Mouse (Mus musculus): ENCODE data around the gene Tmcc3.

Tmcc3 gene

DNA sequence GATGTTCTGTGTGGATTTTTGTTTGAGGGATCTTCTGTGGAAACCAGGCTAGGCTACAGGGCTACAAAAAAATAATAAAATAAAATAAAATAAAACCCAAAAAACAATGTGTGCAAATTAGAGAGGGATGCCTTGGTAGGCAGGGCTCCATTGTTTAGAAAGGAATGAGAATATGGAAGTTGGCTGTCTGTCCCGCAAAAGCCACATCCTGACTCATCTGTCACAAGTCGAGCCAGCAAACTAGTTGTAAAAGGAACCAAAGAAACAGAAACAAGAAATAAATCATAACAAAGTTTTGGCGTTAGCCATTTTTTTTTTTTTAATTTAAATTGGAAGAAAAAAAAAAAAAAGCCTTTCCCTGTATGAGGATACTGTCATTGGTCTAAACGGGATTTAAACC lies 105.9 kb downstream of the Tmcc3 start:
- DNase-seq, result no peak

DNA sequence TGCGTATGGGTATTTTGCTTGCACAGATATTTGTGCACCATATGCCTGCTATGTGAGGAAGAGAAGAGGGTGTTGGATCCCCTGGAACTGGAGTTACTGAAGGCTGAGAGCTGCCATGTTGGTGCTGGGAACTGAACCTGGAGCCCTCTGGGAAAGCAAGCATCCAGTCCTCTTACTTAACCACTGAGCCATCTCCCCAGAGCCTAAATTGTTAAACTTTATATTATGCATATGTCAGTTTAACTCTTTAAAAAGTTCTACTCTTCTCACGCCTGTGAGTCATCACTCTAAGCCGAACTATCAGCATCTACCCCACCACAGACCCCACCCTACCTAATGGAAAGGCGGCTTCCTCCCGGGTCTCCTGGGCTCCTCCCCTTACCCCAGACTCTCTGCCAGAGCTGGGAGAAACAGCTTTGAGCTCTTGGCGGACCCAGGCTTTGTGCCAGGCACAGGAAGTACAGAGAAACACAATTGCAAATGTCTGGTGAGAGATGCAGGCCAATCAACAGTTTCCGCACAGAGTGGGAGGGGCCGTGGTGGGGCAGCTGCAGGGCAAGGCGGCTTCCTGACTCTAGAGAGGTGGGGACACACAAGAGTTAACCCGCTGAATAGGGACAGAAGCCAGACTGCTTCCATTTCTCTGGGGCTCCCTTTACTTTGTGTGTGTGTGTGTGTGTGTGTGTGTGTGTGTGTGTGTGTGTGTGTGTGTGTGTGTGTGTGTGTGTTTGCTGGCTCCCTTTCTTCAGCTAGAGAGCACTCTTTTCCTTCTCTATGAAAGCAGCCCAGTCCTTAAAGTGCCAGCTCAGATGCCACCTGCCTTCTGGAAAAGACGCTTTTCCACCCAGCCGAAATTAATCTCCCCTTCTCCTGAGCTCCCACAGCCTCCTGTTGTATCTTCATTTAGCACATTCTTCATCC lies 114.5 kb downstream of the Tmcc3 start:
- DNase-seq, result peak; percentile 48 to 63

DNA sequence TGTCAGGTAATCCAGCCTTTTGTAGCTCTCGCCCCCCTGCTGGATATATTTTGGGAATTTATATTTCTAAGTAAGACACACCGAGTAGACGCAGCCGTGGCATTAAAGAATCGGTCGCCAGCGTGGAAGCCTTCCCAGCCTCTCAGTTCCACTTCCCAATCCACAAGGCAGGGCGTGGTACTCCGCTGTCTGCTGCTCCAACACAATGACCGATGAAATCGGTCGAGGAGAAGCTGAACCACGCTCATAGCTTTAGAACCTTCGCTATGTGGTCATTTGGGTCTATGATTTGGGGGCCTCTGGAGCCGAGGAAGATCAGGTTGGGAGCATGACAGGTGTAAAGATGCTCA lies 115.1 kb downstream of the Tmcc3 start:
- DNase-seq, result peak in 1 of 2 experiments; percentile 25

DNA sequence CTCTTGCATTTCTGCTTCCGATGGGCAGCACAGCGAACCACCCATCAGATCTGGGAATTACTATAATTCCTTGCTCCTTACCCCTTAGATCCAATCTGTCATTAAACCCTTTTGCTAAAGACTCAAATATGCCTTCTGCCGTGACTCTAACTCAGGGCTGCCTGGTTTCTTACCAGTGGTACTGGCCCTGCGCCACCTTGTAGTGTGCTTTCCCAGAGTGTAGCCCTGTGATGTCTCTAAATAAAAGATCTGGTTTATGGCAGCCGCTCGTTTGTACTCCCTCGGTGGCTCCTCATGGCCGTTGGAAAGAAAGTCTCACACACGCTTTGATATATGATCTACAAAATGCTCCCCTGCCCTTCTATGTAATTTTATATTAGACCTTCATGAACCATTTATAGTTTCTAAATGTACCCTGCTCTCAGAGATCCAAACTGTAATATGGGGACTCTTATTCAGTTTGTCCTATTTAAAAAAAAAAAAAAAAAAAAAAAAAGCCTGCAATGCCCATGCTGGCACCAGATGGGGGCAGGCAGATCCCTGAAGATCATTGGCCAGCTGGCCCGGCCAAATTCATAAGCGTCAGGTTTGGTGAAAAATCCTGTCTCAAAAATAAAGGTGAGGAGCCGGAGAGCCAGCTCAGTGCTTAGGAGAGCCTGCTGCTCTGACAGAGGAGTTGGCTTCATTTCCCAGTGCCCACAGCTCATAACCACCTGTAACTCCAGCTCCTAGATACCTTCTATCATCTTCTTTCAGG lies 116.6 kb downstream of the Tmcc3 start:
- DNase-seq, result peak; percentile 60 to 74

DNA sequence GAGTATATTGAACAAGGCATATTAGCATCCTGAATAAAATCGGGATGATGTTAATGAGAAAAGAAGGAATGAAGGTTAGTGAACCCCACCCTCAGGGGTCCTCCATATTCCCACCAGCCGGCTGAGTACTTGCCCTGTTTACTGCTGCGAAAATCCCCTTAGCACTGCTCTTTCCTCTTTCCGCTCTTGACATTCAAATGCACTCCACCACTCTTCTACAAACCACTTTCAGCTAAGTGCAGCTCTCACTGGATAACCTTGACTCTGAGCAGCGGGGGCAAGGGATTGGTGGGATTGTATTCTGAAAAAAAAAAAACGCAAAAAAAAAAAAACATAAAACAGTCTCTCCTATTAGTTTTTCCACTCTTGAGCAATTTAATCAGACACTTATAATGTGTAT lies 118.8 kb downstream of the Tmcc3 start:
- DNase-seq, result no peak

DNA sequence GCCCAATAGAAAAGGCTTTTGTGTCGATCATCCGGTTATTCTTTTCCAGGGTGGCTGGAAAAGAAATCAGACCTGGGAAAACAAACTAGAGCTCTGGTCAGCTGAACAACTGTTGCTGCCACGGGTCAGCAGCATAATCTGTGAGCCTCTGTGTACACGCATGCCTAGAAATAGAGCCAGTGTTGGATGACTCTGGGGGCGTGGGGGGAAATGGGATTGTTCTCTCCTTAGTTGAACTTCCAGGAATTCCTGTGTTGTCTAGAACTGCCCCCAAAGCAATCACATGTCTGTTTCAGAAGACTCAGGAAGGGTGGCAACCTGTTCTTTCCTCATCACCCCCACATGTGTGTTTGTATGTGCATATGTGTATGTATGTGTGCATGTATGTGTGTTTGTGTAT lies 121.2 kb downstream of the Tmcc3 start:
- DNase-seq, result no peak

DNA sequence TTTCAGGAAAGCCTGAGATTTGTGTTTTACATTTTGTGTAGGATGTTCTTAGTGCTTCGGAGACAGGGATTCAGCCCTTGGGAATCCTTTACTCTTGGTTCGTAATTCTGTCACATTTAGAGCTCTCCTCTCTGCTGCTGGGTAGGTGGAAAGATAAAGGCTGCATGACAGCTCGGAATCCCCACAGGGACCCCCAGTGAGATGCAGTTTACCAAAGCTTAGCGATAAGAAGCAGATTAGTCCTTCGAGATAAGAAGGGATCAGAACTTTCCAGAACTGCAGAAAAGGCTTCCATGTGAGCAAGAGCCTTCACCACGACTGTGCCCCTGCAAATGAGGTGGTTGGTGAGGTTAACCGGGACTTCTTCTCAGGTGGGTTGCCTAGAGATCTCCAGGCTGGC lies 122.2 kb downstream of the Tmcc3 start:
- DNase-seq, result no peak

DNA sequence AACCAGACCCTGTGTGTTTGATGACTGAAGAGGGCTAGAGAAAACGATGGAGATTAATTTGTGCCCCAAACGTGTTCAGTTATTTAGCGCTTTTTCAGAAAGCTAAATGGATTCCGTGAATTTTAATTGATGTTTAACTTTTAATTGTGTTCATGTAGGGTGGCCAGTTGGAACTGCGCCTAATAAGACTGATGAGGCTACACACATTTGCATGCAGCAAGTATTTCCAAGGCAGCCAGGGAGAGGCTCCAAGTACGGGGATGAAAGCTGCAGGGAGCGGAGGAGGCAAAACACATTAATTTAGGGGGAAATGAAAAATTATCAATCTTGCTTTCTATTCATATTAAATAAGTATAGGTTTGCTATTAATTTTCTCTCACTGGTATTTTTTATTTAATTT lies 131.0 kb downstream of the Tmcc3 start:
- DNase-seq, result no peak

DNA sequence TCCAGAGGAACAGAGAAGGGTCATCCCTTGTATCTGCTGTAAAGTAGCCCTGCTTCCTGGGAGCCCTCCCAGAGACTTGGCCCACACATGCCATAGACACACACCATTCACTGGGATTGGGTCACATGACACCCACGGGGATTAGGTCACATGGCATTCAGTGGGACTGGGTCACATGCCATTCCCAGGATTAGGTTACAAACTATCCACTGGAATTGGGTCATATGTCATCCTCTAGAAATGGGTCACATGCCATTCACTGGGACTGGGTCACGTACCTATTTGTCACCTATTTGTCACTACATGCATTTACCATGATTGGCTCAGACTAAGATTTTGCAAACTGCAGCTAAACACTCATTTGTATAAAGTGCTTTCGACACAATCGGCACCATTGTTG lies 131.7 kb downstream of the Tmcc3 start:
- DNase-seq, result no peak

DNA sequence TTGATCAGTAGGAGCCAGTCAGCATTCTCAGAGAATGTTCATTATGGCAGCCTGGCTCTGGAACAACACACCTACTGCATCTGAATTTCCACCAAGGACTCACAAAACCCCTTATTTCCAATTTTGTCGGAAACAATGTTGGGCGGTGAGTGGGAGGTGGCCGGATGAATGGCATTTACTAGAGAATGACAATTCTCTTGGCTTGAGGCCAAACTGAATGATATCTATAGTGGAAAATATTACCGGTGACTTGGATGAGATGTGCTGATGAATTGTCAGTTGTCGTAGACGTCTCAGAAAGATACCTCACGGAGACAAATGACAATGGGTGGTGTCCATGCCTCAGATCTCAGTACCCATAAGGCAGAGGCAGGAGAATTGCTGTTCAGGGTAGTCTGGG lies 133.4 kb downstream of the Tmcc3 start:
- no peak for DNase-seq

DNA sequence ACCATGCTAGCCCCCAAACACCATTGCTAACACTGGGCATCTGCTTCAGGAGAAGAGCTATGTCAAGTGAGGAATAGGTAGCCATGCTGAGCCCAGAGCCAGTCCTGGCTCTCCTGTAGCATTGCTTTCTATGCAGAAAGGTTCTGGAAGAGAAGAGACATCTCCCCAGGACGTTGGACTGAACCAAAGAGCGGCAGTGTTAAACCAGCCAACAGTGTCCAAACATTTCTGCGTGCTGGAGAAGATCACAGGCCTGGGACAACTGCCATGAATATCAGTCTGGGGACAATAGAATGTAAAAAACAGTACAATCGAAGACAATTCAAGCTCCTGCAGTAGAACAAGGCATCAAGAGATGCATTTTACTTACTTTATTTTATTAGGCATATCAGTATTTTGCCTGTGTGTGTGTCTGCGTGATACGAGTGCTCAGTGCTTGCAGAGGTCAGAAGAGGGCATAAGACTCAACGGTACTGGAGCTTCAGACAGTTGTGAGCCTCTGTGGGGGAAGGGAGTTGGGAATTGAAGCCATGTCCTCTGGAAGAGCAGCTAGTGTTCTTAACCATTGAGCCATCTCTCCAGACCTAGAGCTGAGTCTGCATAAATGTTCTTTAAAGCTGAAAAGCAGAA lies 134.7 kb downstream of the Tmcc3 start:
- peak; percentile 38 to 57 for DNase-seq

DNA sequence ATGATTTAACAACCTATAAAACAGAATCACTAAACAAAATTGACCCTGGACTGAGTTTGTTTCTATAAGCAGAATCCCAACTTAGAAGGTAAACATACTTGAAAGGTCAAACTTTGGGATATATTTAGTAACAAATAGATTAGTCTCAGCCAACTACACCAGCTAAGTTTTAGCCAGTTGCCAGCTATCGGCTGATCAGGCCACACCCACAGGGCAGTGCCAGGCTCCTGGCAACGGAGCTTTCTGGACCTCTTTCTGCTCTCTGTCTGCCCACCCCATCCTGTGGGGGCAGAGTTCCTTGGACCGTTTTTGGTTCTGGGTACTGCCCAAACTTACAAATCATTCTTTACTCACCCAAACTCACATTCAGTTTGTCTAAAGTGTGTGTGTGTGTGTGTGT lies 137.9 kb downstream of the Tmcc3 start:
- no peak for DNase-seq

DNA sequence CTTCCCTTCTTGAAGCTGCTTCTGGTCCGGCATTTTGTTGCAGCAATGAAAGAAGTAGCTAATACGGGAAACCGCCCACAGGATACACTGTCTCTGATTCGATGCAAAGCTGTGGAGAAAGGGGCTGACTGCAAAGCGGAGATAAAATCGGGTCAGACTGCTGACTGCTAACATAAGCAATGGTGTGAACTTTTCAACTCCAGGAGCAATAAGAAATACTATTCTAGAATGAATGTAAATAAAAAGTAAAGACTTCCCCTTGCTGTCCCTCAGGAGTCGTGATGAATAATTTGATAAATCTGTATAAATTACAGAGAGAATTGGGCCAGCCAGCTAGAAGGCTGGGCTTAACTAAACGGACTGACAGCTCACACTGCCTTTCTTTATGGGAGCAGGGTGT lies 139.0 kb downstream of the Tmcc3 start:
- DNase-seq, result no peak

DNA sequence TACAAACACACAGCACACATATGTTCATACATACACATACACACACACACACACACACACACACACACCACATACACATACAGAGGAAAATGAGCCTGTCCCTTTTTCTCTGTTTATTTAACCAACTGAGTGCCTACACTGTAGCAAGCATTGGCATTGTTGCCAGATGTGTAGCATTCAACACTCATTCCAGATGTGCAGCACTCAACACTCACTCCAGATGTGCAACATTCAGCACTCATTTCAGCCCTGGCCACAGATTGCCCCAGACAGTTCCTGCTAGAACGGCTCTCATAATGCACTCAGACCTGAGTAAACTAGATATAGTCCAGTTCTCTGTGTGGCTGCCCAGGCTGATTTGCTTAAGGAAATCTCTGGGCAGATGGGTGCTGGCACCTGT lies 145.7 kb downstream of the Tmcc3 start:
- DNase-seq, result no peak

DNA sequence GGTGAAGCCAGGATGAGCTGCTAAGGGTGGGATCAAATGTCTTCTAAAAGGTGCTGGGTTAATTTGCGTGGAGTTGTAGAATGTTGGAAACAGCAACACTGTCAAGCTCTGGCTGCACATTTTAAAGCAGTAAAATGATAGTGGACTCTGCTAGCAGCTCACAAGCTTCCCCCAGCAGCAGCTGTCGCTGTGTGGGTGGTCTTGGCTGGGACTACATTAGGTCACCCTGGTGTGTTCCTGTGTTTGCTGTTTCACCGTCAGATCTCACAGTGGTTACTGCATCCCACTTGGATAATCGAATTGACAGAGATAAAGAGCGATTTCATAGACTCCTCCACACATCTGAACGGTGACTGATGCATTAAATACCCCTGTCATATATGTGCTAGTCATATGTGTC lies 146.9 kb downstream of the Tmcc3 start:
- no peak for DNase-seq

DNA sequence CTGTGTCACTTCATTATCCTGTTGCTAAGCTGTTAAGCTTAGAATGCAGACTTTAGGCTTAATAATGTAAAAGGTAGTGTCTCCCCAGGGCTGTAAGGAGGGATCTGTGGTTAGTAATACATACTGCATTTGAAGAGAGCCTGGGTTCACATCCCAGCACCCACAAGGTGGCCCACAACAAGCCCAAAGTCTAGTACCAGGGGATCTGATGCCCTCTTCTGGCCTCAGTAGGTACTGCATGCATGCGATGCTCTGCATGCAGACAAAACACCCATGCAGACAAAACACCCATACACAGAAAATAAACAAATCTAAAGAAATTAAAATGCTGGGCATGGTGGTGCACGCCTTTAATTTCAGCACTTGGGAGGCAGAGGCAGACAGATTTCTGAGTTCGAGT lies 149.6 kb downstream of the Tmcc3 start:
- DNase-seq, result peak in 1 of 2 experiments; percentile 33

DNA sequence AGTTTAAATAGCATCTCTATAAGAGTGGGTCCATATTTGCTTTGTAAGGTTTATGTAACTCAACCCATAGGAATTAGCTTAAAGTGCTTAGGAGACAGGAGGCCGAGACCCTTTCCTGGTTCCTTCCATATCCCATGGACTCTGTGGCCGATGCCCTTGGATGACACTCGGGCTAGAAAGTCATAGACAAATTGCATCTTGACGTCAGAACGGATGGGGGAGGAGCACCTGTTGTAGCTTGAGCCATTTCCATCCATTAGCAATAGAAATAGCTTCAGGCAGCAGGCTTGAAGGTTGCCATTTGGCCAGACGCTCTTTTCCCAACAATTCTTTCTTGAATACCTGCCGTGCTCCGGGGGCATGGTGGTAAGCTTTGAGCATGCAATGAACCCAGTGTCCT lies 150.1 kb downstream of the Tmcc3 start:
- DNase-seq, result no peak

DNA sequence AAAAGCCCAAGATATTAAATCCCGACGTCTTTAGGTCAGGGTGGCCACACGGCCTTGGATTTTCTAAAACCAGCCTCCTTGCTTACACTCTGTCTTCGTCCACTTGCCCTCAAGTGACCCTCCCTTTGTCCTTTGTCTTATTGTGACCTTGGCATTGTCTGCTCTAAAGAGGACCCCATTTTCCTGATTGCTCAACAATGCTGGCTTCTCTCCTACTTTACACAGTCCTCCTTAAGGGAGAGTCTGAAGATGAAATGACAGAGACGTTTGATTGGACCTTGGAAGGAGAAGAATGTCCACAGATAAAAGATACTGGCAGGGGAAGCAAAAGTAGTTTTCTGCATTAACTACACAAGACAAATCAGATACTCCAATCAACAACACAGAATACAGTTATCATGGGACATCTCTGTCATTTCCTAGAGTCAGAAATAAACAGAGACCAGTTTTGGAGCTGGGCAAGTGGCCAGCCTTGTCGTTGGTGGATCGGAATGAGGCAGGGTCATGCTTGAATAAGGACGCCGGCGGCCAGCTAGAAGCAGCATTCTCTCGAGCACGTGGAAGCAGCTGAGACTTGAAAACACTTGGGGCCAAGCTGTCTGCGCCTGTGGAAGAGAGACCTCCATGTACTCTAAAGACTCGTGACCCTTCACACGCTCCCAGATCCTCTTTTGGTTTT lies 150.8 kb downstream of the Tmcc3 start:
- DNase-seq, result peak in 1 of 2 experiments; percentile 25

DNA sequence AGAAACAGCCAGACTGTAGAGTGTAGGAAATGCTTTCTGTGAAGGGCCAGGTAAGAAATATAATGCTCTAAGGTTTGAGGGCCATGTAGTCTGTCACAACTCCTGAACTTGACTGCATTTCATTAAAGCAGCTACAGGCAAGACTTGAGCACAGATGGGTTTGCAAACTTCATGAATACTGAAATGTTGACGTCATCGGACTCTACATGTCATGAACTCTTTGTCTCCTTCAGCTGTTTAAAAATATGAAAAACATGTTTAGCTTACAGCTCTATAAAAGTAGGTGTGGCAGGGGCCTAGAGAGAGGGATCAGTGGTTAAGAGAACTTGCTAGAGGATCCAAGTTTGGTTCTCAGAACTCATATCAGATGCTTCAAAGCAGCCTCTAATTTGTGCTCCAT lies 151.7 kb downstream of the Tmcc3 start:
- DNase-seq, result no peak

DNA sequence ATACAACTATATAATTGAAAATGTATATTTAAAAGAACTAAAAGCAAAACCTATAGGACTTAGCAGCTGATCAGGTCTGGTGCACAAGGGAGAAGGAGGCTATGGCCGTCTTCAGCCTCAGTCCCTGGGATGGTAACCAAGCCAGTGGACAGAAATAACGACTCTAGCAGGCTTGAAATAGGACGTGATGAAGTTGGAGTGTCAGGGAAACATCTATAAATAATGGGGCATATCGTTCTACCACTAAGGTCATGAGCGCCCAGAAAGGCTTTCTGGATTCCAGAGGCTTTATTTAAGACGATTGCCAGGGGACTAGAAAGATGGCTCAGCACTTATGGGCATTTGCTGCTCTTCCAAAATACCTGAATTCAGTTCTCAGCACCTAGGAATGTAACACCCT lies 153.9 kb downstream of the Tmcc3 start:
- DNase-seq, result no peak

DNA sequence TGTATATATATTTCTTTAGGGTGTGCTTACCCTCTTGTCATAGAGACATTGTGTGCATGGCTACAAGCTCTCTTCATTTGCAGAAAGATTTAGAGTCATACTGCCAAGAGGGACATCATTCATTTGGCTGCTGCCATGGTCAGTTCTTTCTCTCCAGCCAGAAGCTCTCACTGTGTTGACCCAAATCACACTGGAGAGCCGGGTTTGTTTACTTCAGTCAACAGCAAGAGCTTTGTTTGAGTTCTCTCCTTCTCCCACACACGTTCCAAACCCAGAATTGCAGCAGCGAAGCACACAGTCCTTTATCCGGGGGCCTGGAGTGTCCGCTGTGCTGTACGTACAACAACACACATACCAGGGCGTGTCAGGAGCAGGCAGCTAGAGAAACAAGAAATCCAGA lies 154.6 kb downstream of the Tmcc3 start:
- peak; percentile 17 to 20 for DNase-seq

DNA sequence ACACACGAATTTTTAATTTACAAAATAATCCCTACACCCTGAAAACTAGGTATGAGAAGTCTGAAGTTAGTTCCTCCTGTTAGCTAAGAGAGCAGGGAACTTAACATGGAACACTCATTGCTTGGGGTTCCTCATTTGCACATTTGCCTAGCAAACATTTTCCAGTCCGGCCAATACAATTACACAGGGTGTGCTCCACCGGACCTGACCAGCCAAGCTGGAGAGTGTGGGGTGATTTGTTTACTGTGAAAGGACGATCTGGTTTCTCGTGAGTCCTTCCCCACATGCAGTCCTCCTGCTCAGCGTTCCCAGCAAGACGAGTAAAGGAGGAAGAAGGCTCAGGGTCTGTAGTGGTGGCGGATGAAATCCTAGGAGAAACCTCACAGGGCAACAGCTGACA lies 159.7 kb downstream of the Tmcc3 start:
- DNase-seq, result no peak

DNA sequence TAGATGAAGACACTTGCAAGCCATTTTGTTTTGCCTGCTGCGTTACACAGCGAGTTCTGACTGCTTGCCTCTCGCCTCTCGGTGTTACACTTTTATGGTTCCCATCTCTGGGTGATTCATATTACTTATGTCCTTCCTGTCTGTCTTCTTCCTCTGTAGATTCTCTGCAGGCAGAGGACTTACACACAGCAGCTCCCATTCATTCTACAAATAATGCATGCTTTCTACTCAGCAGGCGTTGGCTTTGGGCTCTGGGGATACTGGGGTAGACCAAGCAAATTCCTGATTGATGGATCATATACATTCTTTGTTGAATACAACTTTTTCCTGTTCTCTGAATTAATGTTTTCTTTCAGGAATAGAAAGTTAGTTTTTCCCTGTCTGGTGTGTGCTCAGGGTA lies 161.8 kb downstream of the Tmcc3 start:
- no peak for DNase-seq
